Mouse (Mus musculus): ENCODE measurements at regions not wholly inside any gene's neighbourhood (a gene's known extent, or its start where the extent isn't known, plus 50 kb on each side); places are given as distances from the start of the nearest gene placed in this dataset.

DNA sequence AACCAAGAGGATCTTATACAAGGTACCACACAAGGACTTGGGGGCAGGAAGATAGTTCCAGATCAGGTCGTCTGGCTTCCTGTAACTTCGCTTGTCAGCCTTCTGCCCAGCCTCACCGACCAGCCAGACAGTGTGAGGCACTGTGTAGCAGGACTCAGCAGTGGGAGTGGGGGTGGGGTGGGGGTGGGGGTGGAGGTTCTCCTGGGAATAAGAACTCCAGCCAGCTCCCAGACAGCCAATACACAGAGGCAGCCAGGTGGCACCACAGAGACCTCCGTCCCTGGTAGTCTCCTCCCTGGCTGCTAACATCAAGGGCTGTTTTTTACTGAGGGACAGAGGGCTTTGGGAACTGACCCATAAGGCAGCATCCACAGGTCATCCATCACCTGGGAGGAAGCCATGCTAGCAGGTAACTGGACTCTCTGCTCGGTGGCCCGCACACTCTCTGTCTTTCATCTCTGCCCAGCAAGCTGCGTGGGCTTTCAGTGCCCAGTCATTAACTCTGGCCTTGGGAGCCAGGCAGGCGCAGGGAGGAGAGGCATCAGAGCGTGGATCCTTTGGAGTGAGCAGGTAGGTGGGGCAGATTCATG lies 60.3 kb upstream of the Wnt4 start:
- no peak for DNase-seq (ENCODE audit: low read depth)

DNA sequence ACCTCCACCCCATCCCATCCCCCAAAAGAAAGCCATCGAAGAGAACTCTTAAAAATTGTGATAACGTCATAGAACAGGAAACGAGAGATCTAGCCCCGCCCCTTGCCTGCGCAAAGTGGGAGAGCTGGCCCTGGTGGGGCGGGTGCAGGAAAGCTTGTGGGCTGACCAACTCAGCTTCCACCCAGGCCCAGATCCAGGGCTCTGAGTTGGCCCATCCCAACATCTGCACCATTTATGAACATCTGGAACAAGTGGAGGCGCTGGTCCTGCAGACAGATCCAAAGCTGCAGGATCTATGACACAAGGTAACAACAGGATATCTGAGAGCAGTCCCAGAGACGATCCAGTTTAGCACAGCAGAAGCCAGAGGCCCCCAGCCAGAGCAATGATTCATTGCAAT lies 62.7 kb upstream of the Wnt4 start:
- DNase-seq (ENCODE audit: low read depth) = no peak

DNA sequence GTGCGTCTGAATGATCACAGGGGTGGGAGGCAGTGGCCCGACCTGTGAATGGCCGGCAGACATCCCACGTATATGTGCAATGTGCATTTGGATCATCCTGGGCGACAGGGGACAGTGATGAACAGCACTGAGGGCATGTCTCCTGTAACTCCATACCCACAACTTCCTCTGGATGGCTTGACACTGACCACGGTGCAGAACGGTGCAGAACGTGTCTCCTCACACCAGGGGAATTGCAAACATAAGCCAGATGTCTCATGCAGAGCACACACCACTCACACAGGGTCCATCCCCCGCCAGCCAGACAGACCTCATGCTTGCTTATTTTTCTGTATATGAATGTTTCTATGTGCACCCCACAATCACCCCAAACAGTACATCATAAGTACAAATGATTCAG lies 64.4 kb upstream of the Wnt4 start:
- no peak for DNase-seq (ENCODE audit: low read depth)

DNA sequence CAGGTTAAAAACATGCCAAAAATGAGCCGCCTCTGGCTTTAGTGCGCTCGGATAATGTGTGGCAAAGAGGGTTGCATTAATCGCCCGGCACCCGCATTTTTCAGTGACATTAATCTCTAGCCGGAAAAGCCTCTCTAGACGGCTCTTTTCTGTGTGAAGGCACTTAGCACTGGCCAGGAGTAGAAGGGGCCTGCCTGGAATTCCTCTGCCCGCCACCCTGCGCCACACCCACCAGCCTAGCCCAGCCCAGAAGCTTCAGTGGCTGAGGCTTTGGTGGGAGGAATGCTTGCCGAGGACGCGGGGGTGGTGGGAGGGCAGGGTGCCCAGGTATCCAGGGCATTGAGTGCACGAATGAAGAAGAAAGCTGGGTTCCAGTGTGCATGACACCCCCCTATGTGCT lies 65.2 kb upstream of the Wnt4 start:
- DNase-seq (ENCODE audit: low read depth) = no peak

- no peak for DNase-seq (ENCODE audit: low read depth)
Measured at GRCm38 (mm10) chr4:137211288-137211687, 66.0 kb upstream of the Wnt4 start.

DNA sequence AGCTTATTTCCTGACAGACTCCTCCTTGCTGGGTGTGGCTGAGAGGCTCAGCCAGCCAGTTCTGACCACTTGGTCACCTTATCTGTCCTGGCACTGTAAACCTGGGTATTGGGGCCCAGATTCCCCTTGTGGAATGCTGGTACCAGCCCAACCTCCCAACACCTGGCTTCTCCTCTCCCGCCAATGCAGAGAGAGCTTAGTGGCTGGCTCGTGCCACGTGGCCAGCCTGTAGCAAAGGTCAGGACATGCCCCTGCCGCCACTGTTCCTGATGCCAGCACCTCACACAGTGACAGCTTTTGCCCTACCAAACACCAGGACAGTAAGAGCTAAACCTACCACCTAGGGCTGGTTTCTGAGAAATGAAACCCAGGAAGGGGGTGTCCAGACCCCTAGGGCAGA lies 66.8 kb upstream of the Wnt4 start:
- no peak for DNase-seq (ENCODE audit: low read depth)

DNA sequence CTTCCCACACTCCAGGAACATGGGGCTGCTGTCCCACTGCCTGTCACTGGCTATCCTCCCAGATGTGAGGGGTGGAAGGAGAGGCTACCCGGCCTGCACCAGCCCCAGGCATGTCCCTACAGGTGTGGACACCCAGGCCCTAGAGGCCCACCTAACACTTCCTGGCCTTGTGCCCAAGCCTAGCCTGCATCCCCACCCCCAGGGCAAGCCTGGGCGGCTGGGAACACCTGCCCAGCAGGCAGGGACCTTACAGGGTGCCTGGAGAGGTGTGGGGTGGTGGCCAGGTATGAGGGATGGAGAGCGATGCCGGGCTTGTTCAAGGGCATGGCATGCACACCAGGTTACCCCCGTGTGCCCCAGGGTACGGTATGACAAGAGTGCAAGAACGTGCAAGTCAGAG lies 76.3 kb upstream of the Wnt4 start:
- DNase-seq (ENCODE audit: low read depth) = peak; percentile 33

GRCm38 (mm10) chr4:137200426-137200825 lies 76.9 kb upstream of the Wnt4 start:
- no peak for DNase-seq (ENCODE audit: low read depth)

DNA sequence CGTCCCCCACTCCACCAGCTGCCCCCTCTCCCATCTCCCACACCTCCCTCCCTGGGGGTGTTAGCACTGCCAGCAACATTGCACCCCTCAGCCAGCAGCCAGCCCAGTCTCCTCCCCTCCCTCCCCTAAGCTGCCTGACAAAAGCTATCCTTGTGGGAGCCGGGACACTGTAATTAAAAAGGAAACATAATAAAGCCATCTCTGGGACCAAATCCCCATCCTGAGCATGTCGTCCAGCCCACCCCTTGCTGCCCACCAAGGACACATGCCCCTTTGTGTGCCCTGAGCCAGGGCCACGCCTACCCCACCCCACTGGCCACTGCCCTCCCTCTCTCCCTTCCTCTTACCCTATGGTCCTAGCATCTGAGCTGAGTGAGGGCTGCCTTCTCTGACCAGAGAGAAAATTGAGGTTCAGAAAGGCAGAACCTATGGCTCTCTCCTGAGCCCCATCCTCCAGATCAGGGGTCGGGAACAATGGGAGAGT lies 80.8 kb upstream of the Wnt4 start:
- no peak for DNase-seq (ENCODE audit: low read depth)

DNA sequence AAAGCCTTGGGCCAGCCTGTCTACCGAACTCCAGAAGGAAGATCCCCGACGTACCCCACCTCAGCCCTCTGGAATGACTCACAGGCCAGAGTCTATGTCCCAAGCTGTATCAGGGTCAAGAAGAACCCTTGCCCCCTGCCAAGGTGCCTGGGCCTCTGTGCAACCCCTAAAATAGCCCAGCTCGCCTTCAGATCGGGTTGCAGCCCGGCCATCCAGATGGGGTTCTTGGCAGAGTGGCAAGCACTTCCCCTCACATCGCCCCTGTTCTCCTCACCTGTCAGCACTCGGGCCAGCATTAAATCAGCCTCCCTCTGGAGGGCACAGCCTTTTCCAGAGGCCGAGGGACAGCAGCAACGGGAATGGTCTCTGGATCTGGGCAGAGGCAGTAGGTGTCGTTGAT lies 83.2 kb upstream of the Wnt4 start:
- no peak for DNase-seq (ENCODE audit: low read depth)

DNA sequence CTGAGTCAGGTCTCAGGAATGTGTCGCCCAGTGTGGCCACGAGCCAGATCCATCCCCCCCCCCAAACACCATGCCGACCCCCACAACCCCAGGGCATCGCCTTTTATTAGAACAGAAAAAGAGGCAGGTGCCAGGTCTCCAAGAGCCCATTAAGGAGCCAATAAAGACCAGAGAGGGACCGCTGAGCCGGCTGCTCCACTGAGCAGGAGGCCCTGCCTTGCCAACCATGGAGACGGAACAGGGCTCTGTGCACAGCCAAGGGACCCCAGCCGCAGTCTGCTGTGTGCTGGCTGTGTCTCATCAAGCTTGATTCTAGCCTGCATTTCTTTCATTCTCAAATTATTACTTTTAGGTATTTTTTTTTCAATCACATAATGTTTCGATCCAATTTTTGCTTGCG lies 86.7 kb upstream of the Wnt4 start:
- no peak for DNase-seq (ENCODE audit: low read depth)

GRCm38 (mm10) chr4:137189801-137190200 lies 87.5 kb upstream of the Wnt4 start:
- DNase-seq (ENCODE audit: low read depth) = no peak

DNA sequence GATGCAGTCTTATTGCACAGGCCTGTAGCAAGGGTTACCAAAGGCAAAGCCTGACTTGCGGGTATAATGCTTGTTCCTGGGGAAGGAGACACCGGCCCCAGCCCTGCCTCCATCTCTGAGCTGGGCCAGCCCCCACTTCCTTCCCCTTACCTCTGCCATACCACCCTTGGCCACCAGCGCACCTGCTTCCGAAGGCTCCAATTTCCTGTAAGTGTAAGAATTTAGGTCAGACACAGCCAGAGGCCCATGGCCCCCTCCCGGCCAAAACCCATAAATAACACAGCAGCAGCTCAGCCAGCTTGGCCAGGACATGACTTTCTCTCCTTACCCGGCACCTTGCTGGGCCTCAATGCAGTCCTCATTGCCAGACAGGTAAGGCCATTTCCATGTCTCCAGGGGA lies 88.2 kb upstream of the Wnt4 start:
- no peak for DNase-seq (ENCODE audit: low read depth)

DNA sequence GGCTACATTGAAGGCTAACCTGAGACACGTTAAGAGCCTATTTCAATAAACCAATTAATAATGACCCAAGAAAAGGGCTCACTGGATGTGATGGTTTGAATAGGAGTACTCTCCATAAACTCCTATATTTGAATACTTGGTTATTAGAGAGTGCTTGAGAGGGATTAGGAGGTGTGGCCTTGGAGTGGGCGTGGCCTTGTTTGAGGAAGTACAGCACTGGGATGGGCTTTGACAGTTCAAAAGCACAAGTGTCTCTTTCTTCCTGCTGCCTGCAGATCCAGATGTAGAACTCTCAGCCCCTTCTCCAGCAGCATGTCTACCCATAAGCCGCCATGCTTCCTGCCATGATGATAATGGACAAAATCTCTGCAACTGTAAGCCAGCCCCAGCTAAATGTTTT lies 89.7 kb upstream of the Wnt4 start:
- no peak for DNase-seq (ENCODE audit: low read depth)

GRCm38 (mm10) chr4:137187051-137187450 lies 90.2 kb upstream of the Wnt4 start:
- no peak for DNase-seq (ENCODE audit: low read depth)

DNA sequence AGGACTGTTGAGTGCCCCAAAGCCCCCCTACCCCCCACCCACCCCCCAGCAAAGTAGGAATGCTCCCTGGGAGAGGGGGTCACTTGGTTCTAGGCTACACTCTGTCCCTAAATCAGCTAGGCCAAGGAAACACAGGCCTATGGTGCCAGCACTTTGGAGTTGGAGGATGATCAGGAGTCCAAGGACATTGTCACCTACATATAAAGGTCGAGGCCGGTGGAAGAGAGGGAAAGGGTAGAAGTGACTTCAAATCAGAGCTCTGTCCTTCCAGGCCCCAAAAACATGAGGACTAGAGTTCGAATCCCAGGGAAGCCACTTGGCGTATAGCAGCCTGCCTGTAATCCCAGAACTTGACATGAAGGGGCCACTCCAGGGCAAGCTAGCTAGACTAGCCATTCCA lies 92.3 kb upstream of the Wnt4 start:
- DNase-seq (ENCODE audit: low read depth) = no peak

GRCm38 (mm10) chr4:137183181-137183850 lies 94.0 kb upstream of the Wnt4 start:
- no peak for DNase-seq (ENCODE audit: low read depth)

DNA sequence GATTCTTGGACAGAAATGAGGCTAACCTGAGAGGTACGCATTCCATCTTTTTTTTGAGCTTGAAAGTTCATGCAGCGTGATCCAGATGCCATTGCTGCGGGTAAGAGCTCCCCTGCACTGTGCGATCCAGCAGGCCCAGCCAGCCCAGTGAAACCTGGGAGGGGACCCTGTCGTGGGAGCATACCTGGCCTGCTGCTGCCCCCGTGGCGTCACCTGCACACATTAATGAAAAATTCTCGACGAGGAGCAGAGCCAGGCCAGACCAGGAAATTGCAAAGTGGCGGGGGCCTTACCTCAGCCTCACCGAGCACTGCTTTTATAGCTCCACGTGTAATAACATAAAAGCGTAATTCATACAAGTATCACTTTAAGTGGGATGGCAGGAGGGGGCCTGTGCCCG lies 94.7 kb upstream of the Wnt4 start:
- DNase-seq (ENCODE audit: low read depth) = no peak

DNA sequence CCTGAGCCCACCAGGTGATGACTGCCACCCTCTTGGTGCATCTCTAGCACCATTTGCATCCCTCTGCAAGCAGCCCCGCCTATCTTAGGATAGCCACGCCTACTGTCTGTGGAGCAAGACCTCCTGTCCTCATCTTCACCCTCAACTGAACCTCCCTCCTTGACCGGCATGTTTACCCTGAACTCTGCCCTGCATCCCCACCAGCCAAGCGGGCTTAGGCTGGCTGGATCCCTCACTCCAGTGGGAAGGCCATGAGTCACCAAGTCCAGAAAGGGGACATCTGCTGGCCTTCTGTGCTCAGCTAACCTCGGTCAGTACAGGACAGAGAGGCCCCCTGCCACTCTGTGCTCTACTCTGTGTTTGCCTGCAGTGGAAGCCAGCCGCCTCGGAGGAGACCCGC lies 96.0 kb upstream of the Wnt4 start:
- DNase-seq (ENCODE audit: low read depth) = no peak

- no peak for DNase-seq (ENCODE audit: low read depth)
Measured at GRCm38 (mm10) chr4:137180083-137180482, 97.2 kb upstream of the Wnt4 start.

GRCm38 (mm10) chr4:137178833-137179232 lies 98.5 kb upstream of the Wnt4 start:
- DNase-seq (ENCODE audit: low read depth) = no peak

DNA sequence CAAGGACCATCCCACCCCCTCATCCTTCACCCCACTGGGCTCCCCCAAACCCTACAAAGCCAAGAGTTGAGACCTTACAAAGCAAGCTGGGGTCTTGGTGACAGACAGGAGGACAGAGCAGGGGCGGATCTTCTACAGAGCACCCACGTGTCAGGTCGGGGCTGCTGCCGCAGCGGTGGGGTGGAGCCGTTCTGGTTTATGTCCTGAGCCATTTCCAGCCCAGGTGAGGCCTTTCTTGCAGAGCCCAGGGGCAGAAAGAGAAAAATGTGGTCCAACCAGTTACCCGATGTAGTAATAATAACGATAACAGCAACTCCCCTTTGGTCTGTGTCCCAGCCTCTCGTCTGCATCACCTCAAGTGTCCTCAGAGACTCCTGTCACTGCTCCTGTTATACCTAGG lies 112.4 kb upstream of the Wnt4 start:
- DNase-seq (ENCODE audit: low read depth) = peak; percentile 40

GRCm38 (mm10) chr4:137164429-137164828 lies 112.9 kb upstream of the Wnt4 start:
- DNase-seq (ENCODE audit: low read depth) = peak; percentile 41

DNA sequence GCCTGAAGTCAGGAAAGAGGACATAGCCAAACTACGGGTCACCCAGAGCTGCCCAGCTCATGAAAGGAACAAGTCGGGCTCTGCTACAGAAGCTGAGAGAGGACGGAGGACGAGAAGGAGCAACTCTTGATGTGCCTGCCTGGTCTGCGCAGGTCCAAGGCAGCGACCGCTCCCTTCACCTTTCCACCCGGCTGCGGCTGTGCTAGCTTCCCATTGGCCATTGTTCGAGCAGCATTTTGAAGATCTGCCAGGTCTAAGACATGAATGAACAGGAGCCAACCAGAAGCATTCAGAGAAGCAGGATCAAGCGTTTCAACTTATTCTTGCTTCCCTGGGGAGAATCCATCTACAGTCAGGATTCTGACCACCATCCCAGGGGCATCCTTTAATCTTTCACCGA lies 113.3 kb upstream of the Wnt4 start:
- no peak for DNase-seq (ENCODE audit: low read depth)

Data from gonadal fat pad, adult 2 months (tissue).